Mouse (Mus musculus): ENCODE results near the gene Gorasp1. TPM values are rescaled to one million over a fixed set of nuclear protein-coding genes. Genes with fewer than 3 reads are reported as not detected.
A peak's percentile ranks its signal among the peaks of the same experiment; 100 is the strongest.

Gorasp1 gene
- polyA plus RNA-seq, 2 experiments: 6.1 to 9.1 TPM

DNA sequence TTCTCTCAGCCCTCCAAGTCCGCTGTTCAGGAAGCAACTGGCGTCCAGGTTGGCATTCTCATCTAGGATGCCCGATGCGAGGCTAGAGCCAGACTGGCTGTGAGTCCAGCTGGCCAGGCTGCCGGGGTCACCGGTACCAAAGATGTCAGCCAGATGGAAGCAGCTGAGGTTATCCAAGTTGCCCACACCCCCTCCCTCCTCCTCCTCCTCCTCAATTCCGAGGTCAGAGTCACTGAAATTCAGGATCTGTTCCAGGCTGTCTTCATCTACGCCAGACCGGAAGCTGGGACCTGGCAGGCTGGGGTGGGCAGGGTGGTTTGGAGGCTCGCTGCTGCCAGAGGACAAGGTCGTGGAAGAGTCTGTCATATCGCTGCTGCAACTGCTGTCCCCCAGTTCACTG, 35.2 kb upstream of the Gorasp1 start:
- 79% methylated on average over 12 of the region's 12 CpGs for WGBS (ENCODE audit: insufficient replicate concordance)
- TF ChIP-seq CTCF (IDR thresholded peaks at IDR 0.05; ENCODE audit: low read depth) (no peak), EP300 (IDR thresholded peaks at IDR 0.05; ENCODE audit: low read depth) (no peak)
- H3K9me3 ChIP-seq (ENCODE audit: control insufficient read depth, low read length): no peaks in the 10 kb centered on the region
- H3K36me3 ChIP-seq (replicated peaks; ENCODE audit: control insufficient read depth, insufficient read depth, low read depth): no peaks in the 10 kb centered on the region
- no peak overlapping the region for H3K4me3 ChIP-seq (ENCODE audit: insufficient read depth in 1 of 2, low read depth in 2 of 2, low read length in 2 of 2)
- H3K27me3 ChIP-seq (ENCODE audit: control insufficient read depth, insufficient read depth, low read length): no peaks in the 10 kb centered on the region
- ATAC-seq (ENCODE audit: insufficient read depth) (no peak), DNase-seq (ENCODE audit: low read depth in 3 of 3, low spot score in 3 of 3) (no peak)
- H3K9ac ChIP-seq (replicated peaks): no peak overlapping the region
- no peak overlapping the region for H3K27ac ChIP-seq
- H3K4me2 ChIP-seq (ENCODE audit: low read depth): no peak overlapping the region
- H3K4me1 ChIP-seq (replicated peaks; ENCODE audit: control insufficient read depth in 2 of 2, insufficient read depth in 2 of 2, low read length in 1 of 2): peaks cover 0 to 8% of the 10 kb centered on the region in 2 experiments; a peak in 3 of 4 replicates

DNA sequence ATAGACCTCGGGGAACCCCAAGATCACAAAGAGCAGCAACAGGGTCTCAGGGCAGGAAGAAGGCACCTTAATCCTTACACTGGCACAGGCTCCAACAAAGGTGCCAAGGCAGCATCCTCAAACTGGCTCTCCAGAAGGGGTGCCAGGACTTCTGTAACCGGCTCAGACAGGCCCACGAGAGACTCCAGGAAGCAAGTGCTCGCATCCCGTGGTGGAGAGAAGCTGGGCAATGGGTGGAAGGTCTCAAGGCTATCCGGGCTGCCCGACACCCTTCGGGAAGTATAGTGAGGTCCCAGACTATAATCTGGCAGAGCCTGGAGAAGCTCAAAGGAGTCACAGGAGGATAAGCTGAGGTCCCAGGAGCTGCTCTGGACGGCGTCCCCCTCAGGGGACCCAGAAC, 34.8 kb upstream of the Gorasp1 start:
- no peak for TF ChIP-seq EP300 (IDR thresholded peaks at IDR 0.05; ENCODE audit: low read depth)
- no peak for TF ChIP-seq CTCF (IDR thresholded peaks at IDR 0.05; ENCODE audit: low read depth)

DNA sequence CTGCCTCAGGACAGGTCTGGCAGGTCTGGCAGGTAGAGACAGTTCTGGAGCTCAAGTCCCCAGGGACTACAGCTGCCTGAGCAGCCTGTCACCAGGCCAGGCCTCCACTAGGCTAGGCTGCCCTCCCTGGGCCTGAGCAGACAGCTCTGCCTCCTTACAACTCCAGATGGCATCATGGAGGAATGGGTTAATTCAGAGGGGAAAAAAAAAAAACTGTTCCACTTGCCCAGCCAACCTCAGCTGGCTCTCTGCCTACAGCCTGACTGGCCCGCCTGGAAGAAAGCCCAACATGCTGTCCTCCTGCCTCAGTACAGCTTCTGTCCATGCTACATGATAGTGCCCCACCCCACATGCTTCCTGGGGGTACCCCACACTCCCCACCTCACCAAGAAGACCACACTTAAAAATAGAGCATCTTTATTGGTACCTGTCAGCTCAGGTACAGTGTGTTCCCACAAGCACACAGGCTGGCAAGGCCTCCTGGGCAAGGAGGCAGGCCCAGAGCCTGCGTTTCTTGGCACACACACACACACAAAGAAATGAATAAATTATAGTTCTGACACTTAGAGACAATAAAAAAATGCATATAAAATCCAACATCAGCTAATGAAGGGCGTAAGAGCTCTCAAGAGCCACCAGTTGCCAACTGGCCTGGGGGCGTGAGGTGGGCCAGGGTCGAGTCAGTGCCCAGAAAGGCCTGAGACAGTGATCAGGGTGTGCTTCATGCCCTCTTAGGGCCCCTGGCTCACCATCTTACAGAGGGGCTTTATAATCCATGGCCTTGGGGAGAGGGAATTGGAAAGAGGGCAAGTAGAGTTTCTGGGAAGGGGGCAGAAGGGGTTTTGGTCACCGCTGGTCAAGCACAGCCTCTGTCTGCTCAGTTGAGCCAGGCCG, 33.6 kb upstream of the Gorasp1 start:
- H3K9me3 ChIP-seq (ENCODE audit: control insufficient read depth, low read length): no peaks in the 10 kb centered on the region
- H3K27me3 ChIP-seq (ENCODE audit: control insufficient read depth, insufficient read depth, low read length): no peaks in the 10 kb centered on the region
- DNase-seq (ENCODE audit: low read depth in 3 of 3, low spot score in 3 of 3): no peak
- H3K36me3 ChIP-seq (replicated peaks; ENCODE audit: control insufficient read depth, insufficient read depth, low read depth): no peaks in the 10 kb centered on the region
- WGBS (ENCODE audit: insufficient replicate concordance): 68% methylated on average over 7 of the region's 7 CpGs
- TF ChIP-seq CTCF (IDR thresholded peaks at IDR 0.05; ENCODE audit: low read depth): no peak
- no peak for TF ChIP-seq EP300 (IDR thresholded peaks at IDR 0.05; ENCODE audit: low read depth)
- no peak overlapping the region for H3K4me2 ChIP-seq (ENCODE audit: low read depth)
- H3K27ac ChIP-seq: no peak overlapping the region
- no peak overlapping the region for H3K9ac ChIP-seq (replicated peaks)
- H3K4me1 ChIP-seq (replicated peaks; ENCODE audit: control insufficient read depth in 2 of 2, insufficient read depth in 2 of 2, low read length in 1 of 2): no peaks in the 10 kb centered on the region
- no peak overlapping the region for H3K4me3 ChIP-seq (ENCODE audit: insufficient read depth in 1 of 2, low read depth in 2 of 2, low read length in 2 of 2)
- no peak for ATAC-seq (ENCODE audit: insufficient read depth)

More for the DNA sequence above, 34.8 kb upstream of the Gorasp1 start:
- H3K4me2 ChIP-seq (ENCODE audit: low read depth): no peak overlapping the region
- H3K9me3 ChIP-seq (ENCODE audit: control insufficient read depth, low read length): no peaks in the 10 kb centered on the region
- 76% methylated on average over 10 of the region's 10 CpGs for WGBS (ENCODE audit: insufficient replicate concordance)
- H3K27me3 ChIP-seq (ENCODE audit: control insufficient read depth, insufficient read depth, low read length): no peaks in the 10 kb centered on the region
- no peak overlapping the region for H3K27ac ChIP-seq
- H3K4me1 ChIP-seq (replicated peaks; ENCODE audit: control insufficient read depth in 2 of 2, insufficient read depth in 2 of 2, low read length in 1 of 2): peaks cover 0 to 5% of the 10 kb centered on the region in 2 experiments; a peak in 3 of 4 replicates
- H3K9ac ChIP-seq (replicated peaks): no peak overlapping the region
- ATAC-seq (ENCODE audit: insufficient read depth): no peak
- DNase-seq (ENCODE audit: low read depth in 3 of 3, low spot score in 3 of 3): no peak
- H3K4me3 ChIP-seq (ENCODE audit: insufficient read depth in 1 of 2, low read depth in 2 of 2, low read length in 2 of 2): no peak overlapping the region
- no peaks in the 10 kb centered on the region for H3K36me3 ChIP-seq (replicated peaks; ENCODE audit: control insufficient read depth, insufficient read depth, low read depth)

DNA sequence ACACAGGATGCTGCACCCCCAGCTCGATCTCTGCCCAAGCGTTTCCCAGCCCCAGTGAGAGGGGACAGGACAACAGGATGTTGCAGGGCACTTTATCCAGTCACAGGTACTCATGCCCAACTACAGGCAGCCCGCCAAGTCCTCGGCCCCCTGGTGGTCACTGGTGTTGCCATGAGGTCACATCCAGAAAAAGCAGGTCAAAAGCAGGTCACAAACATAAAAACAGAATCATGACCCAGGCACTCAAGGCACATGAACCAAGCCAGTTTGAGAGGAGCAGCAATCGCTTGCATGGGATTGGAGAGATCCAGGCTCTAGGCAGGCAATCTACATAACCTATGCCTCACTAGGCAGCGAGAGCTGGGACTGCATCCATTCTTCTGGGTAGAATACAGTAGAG, 32.9 kb upstream of the Gorasp1 start:
- ATAC-seq (ENCODE audit: insufficient read depth): no peak

DNA sequence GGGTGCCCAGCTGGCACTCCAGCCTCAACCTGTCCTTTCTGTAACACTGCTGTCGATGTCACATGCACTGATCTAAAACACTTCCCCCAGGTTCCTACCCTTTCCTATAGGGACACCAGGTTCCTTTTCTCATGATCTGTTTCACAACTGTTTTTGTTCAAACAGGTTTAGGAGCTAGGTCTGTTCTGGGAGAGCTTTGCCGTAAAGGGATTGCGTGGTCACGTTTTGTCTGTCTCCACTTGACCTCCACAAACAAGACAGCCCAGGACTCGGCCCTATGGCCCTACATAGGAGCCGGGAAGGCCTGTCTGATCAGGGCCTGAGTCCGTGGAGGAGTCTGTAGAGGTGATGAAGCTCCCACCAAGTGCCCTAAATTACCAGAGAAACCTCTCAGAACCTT, 32.4 kb upstream of the Gorasp1 start:
- H3K36me3 ChIP-seq (replicated peaks; ENCODE audit: control insufficient read depth, insufficient read depth, low read depth): no peaks in the 10 kb centered on the region
- no peak for ATAC-seq (ENCODE audit: insufficient read depth)
- H3K9ac ChIP-seq (replicated peaks): no peak overlapping the region
- H3K4me3 ChIP-seq (ENCODE audit: insufficient read depth in 1 of 2, low read depth in 2 of 2, low read length in 2 of 2): no peak overlapping the region
- no peaks in the 10 kb centered on the region for H3K27me3 ChIP-seq (ENCODE audit: control insufficient read depth, insufficient read depth, low read length)
- no peak for TF ChIP-seq EP300 (IDR thresholded peaks at IDR 0.05; ENCODE audit: low read depth)
- TF ChIP-seq CTCF (IDR thresholded peaks at IDR 0.05; ENCODE audit: low read depth): no peak
- no peaks in the 10 kb centered on the region for H3K9me3 ChIP-seq (ENCODE audit: control insufficient read depth, low read length)
- no peaks in the 10 kb centered on the region for H3K4me1 ChIP-seq (replicated peaks; ENCODE audit: control insufficient read depth in 2 of 2, insufficient read depth in 2 of 2, low read length in 1 of 2)
- no peak for DNase-seq (ENCODE audit: low read depth in 3 of 3, low spot score in 3 of 3)
- no peak overlapping the region for H3K4me2 ChIP-seq (ENCODE audit: low read depth)
- H3K27ac ChIP-seq: no peak overlapping the region
- 60% methylated on average over 7 of the region's 7 CpGs for WGBS (ENCODE audit: insufficient replicate concordance)

More for the DNA sequence above, 32.9 kb upstream of the Gorasp1 start:
- no peak overlapping the region for H3K4me3 ChIP-seq (ENCODE audit: insufficient read depth in 1 of 2, low read depth in 2 of 2, low read length in 2 of 2)
- no peak overlapping the region for H3K27ac ChIP-seq
- 40% methylated on average over 6 of the region's 6 CpGs for WGBS (ENCODE audit: insufficient replicate concordance)
- no peak overlapping the region for H3K9ac ChIP-seq (replicated peaks)
- H3K9me3 ChIP-seq (ENCODE audit: control insufficient read depth, low read length): no peaks in the 10 kb centered on the region
- no peaks in the 10 kb centered on the region for H3K4me1 ChIP-seq (replicated peaks; ENCODE audit: control insufficient read depth in 2 of 2, insufficient read depth in 2 of 2, low read length in 1 of 2)
- H3K36me3 ChIP-seq (replicated peaks; ENCODE audit: control insufficient read depth, insufficient read depth, low read depth): no peaks in the 10 kb centered on the region
- H3K27me3 ChIP-seq (ENCODE audit: control insufficient read depth, insufficient read depth, low read length): no peaks in the 10 kb centered on the region
- TF ChIP-seq EP300 (IDR thresholded peaks at IDR 0.05; ENCODE audit: low read depth): no peak
- peak; percentile 65 for TF ChIP-seq CTCF (IDR thresholded peaks at IDR 0.05; ENCODE audit: low read depth)
- no peak for DNase-seq (ENCODE audit: low read depth in 3 of 3, low spot score in 3 of 3)
- H3K4me2 ChIP-seq (ENCODE audit: low read depth): no peak overlapping the region

Measured in liver, embryonic 14.5 days (tissue).